ENCODE assay signal across 17 mouse cellular contexts in genomic region chr2:57496315-57496954, GRCm38 (mm10).
"Had no signal": no experiment of that assay in that cellular context is flagged by ENCODE, and none has a peak within 500 bp of the region (broad histone marks: within the 10 kb centered on the region; RNA-seq: fewer than 3 reads in every experiment).

No protein-coding gene starts in this region.

- H3K36me3 ChIP-seq: kidney, embryonic 15.5 days; liver, embryonic 12.5 days; liver, embryonic 15.5 days; lung, embryonic 15.5 days had no signal

- DNase-seq: kidney, adult 11 months; kidney, adult 8-10 months; kidney, postnatal 10 days; kidney, postnatal 36 days; layer of hippocampus, postnatal 36 days; lung, adult 18-20 months; lung, postnatal 10 days; lung, postnatal 36 days; midbrain, embryonic 14.5 days; thymus, adult 2 months; thymus, postnatal 14 days had no signal

- H3K4me2 ChIP-seq: kidney, embryonic 15.5 days; liver, embryonic 12.5 days; liver, embryonic 15.5 days; lung, embryonic 15.5 days; midbrain, embryonic 11.5 days had no signal

- H3K27me3 ChIP-seq: kidney, embryonic 15.5 days; liver, embryonic 12.5 days; liver, embryonic 15.5 days; lung, embryonic 15.5 days had no signal

- H3K9ac ChIP-seq: kidney, embryonic 15.5 days; liver, embryonic 12.5 days; liver, embryonic 15.5 days; lung, embryonic 15.5 days had no signal

- H3K27ac ChIP-seq: kidney, embryonic 15.5 days; left cerebral cortex, adult 2 months; liver, embryonic 12.5 days; liver, embryonic 15.5 days; lung, embryonic 15.5 days had no signal

- ATAC-seq: liver, embryonic 12.5 days had no signal

- H3K4me3 ChIP-seq: kidney, embryonic 15.5 days; left cerebral cortex, adult 2 months; liver, embryonic 12.5 days; liver, embryonic 15.5 days; lung, embryonic 15.5 days had no signal

- H3K9me3 ChIP-seq: kidney, embryonic 15.5 days; liver, embryonic 12.5 days; liver, embryonic 15.5 days; lung, embryonic 15.5 days had no signal

- H3K4me1 ChIP-seq: kidney, embryonic 15.5 days; liver, embryonic 12.5 days; liver, embryonic 15.5 days; lung, embryonic 15.5 days had no signal
